Mouse (Mus musculus): ENCODE results near the gene Srarp.
A peak's percentile ranks its signal among the peaks of the same experiment; 100 is the strongest.

Srarp gene

DNA sequence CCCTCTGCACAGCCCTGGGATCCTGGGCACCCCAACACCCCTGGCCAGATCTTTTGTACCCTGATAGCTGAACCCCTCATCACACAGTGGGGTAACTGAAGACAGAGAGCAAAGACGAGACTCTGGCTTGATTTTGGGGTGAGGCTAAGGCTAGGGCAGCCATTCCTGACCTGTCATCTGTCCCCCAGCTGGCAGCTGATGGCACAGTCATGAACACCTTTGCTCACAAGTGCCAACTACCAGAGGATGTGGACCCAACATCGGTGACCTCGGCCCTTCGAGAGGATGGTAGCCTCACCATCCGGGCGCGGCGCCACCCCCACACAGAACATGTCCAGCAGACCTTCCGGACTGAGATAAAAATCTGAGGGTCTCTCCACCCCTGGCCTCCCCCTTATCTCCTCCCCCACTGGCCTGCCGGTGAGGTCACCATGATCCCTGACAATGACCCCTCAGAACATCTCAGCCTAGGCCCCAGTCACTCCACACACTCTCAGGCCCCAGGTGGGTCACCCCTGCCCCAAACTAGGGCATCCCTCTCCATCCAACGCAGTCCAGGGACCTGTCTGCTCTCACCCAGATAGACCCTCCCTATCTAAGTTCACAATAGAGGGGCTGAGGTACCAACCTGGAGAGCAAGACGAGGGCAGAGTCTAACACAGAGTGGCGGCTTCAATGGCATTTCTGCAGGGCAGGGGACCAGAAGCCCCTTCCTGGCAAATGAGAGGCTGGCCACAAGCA lies 12.0 kb downstream of the Srarp start:
- DNase-seq: no peak

GRCm38 (mm10) chr4:141423288-141423687 lies 12.6 kb downstream of the Srarp start:
- no peak for DNase-seq

- DNase-seq: no peak
These were observed 13.1 kb downstream of the Srarp start for GRCm38 (mm10) chr4:141422841-141423240.

GRCm38 (mm10) chr4:141421423-141421822 lies 14.5 kb downstream of the Srarp start:
- DNase-seq: no peak

DNA sequence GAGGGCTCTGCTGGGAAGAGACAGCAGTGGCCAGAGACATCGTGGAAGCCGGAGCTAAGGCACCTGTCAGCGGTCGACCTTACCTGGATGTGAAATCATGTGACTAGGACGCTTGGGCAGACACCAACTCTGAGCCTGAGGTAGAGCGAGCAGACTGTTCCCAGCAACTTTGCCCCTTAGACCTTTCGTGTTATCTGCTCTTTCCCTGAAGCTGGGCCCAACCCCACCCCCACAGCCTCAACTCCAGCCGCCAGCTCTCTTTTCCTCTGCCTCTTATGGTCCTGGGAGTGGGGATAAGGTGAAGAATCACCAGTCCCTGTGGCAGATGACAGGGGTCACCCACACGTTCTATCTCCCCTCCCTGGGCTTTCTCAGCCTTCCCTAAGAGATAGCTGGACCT lies 15.0 kb downstream of the Srarp start:
- no peak for DNase-seq

DNA sequence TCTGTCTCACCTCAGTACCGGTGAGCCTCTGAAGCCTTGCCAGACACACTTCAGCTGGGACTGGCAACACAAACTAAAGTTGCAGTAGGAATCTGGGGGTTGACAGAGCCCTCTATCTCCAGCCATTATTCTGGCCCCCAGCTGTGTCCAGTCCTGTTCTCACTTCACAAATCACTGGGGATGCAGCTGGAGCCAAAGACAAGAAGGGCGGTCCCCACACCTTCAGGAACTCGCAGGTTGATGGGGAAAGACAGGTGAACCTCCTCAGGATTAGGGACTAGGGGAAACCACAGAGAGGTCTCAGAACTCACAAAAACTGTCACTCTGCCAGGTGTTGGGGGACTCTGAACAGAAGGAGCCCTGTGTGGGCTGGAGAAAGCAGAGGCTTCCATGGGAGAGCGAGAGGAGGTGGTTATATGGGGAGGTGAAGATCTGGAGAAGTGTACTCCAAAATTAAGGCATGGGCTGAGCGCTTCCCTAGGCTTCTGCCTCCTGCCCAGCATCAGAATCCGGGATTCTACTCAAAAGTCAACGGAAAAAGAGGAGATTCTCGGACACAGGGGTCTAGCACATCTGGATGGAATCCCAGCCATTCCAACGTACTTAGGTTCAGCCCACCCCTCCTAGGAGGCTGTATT lies 15.6 kb downstream of the Srarp start, which contains the start of gene Hspb7:
Gene Hspb7 (plus strand): TSS at position 588 of the 638 bp plus-strand sequence.
- DNase-seq: no peak

- DNase-seq: peak; percentile 58 to 61
These were observed 16.3 kb downstream of the Srarp start for GRCm38 (mm10) chr4:141419398-141420191.

- no peak for DNase-seq
These were observed 20.0 kb downstream of the Srarp start, which contains the start of gene Clcnkb for GRCm38 (mm10) chr4:141415924-141416323. TSS of gene Clcnkb (minus strand) at chr4:141416014.

- no peak for DNase-seq
These were observed 24.4 kb downstream of the Srarp start for GRCm38 (mm10) chr4:141411430-141411992.

GRCm38 (mm10) chr4:141408577-141408976 lies 27.3 kb downstream of the Srarp start:
- DNase-seq: no peak

GRCm38 (mm10) chr4:141406516-141407299 lies 29.2 kb downstream of the Srarp start:
- DNase-seq: peak in 1 of 2 experiments; percentile 29

DNA sequence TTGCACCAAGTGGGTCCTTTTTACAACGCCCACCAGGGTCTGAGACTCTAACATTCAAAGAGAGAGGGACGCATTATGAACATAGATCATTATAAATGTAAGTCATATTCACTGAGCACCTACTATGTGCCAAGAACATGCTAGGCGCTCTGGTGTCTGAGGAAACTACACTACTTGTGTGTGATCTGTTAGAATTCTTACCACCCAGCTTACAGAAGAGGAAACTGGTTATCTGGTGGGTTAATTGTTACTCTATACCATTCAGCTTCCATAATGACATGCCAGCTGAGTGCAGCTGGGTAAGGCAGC lies 30.6 kb downstream of the Srarp start:
- DNase-seq: no peak

DNA sequence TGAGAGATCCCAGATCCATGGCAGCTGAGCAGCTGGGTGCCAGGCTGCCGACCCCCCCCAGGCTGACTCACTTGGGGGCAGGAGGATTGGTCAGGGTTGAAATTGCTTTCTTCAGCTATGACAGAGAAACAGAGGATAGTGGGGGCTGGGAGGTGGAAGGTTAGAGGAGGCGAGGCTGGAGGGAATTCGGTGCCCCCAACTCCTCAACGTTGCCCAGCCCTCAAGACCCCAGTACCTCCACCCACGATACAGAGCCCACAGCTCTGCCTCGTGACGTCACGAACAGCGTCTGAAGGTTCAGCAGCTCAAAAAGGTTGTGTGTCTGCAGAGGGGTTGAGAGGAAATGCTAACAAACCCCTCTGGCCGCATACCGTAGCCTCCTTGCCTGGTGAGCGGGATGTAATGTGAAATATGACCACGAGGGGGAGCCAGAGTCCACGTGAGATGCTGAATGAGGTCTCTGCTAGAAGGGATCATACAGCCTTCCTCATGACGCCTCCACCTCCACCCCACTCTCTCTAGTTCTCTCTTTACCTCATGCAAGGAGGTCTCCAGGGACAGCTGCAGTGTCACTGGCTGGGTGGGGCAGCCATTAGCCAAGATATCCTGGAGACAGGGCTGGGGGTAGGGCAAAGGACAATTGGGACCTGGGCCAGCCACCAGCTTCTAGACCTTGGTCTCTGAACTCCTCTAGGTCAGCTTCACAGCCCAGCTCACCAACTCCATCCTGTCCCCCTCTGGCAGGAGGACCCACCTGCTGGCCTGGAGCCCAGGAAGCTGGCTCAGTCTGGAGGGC lies 31.2 kb downstream of the Srarp start:
- DNase-seq: peak; percentile 68 to 84

GRCm38 (mm10) chr4:141400171-141400570 lies 35.7 kb downstream of the Srarp start:
- DNase-seq: no peak

- no peak for DNase-seq
These were observed 37.4 kb downstream of the Srarp start, which contains the start of gene Clcnka for GRCm38 (mm10) chr4:141398545-141398944. TSS of gene Clcnka (minus strand) at chr4:141398724.

GRCm38 (mm10) chr4:141397861-141398260 lies 38.0 kb downstream of the Srarp start:
- DNase-seq: no peak

GRCm38 (mm10) chr4:141394751-141395150 lies 41.2 kb downstream of the Srarp start:
- no peak for DNase-seq

DNA sequence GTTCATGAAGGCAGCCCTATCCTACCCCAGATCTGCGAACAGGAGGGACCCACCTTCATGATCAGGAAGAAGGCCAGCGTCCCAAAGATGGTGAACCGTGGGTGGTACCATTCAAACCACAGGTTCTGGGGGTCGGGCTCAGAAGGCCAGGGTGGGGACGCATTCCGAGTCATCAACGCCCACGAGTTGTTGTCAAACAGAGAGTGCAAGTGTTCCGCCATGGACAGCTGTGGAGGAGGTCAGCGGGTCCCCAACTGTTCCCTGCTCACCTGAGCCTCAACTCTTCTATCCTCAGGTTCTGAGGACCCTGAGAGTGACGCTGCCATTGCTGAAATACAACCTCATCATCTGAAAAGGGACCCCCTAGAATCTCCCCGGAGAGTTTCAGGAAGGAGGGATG lies 44.6 kb downstream of the Srarp start:
- DNase-seq: no peak

DNA sequence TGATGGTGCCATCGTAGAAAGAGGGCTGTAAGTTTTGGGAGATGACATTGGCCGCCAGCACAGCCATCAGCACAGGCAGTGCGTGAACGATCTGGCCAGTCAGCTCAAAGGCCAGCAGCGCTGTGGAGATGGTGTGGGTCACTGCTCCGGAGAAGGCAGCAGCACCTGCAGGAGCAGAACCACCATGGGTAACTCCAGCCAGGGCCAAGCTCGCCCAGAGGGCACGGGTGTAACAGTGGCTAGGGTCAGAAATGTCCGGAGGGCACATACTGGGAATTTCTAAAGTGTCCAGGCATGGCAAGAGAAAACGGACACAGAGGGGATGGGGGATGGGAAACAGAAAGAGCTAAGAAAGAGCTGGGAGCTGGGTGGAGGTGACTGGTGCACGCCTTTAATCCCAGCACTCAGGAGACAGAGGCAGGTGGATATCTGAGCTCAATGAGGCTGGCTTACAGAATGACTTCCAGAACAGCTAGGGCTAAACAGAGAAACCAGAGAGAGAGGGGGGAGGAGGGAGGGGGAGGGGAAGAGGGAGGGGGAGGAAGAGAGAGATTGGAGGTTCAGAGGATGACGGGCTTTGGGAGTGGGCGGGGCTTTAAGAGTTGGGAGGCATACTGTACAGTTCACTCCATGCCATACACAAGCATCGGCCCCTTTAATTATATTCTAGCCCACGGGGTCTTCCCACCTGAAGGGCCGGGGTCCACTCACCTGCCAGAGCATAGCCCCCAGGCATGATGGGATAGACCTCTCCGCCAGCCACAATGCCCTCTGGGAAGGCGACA lies 46.3 kb downstream of the Srarp start:
- DNase-seq: no peak

DNA sequence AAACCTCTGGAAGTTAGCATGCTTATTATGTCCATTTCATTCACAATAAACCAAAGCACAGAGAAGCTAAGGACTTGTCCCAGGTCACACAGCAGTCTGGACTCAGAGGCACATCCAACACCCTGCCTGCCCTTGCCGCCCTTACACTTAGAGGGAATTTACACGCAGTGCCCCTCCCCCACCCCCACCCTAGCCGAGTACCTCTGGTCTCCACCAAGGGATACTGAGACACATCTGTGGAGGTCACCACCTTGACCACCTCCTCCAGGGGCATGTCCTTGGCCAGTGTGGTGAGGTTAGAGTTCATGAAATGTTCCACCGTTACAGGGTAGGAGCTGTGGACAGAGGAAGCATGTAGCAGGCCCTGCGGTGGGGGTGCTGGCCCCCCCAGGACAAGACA lies 48.0 kb downstream of the Srarp start:
- no peak for DNase-seq
